Mouse (Mus musculus) embryonic facial prominence, embryonic 11.5 days (tissue): ENCODE measurements around the gene Tcf3. TPM values are rescaled to one million over a fixed set of nuclear protein-coding genes. Genes with fewer than 3 reads are reported as not detected.

Experiments used
- ATAC-seq: fragments of 200-750 bp; cut with Nextera tagmentation; replicated peaks from 2 replicates; pipeline ENCODE4 v1.8.0; 2017; ENCODE audit warnings: low read depth; ENCODE audit not compliant: insufficient number of reproducible peaks, low FRiP score, low TSS enrichment
- DNase-seq: peaks from one replicate; pipeline ENCODE4 v3.0.0-alpha.2; 2015; ENCODE audit warnings: low spot score
- H3K27ac ChIP-seq: fragments of 300-500 bp; sonication (generic); replicated peaks from 2 replicates; pipeline ENCODE4 v1.5.1; 2014; ENCODE audit warnings: mild to moderate bottlenecking, low read depth, low read length, control low read depth
- H3K27me3 ChIP-seq: fragments of 300-500 bp; sonication (generic); 2 replicates; pipeline ENCODE4 v1.6.1; 2014; ENCODE audit warnings: mild to moderate bottlenecking, low read length, moderate library complexity, mixed read lengths; ENCODE audit not compliant: control insufficient read depth, insufficient read depth
- H3K36me3 ChIP-seq: fragments of 300-500 bp; sonication (generic); replicated peaks from 2 replicates; pipeline ENCODE4 v1.6.1; 2014; ENCODE audit warnings: low read depth, mild to moderate bottlenecking, low read length, moderate library complexity, mixed read lengths; ENCODE audit not compliant: control insufficient read depth, insufficient read depth
- H3K4me1 ChIP-seq: fragments of 300-500 bp; sonication (generic); 2 replicates; pipeline ENCODE4 v1.6.1; 2014; ENCODE audit warnings: low read length, mixed read lengths; ENCODE audit not compliant: control insufficient read depth, insufficient read depth
- H3K4me2 ChIP-seq: fragments of 300-500 bp; sonication (generic); 2 replicates; pipeline ENCODE4 v1.6.1; 2014; ENCODE audit warnings: low read depth, mild to moderate bottlenecking, control low read depth, low read length, moderate library complexity
- H3K4me3 ChIP-seq: fragments of 300-500 bp; sonication (generic); 2 replicates; pipeline ENCODE4 v1.5.1; 2014; ENCODE audit warnings: low read depth, low read length, control low read depth
- H3K9ac ChIP-seq: fragments of 300-500 bp; sonication (generic); replicated peaks from 2 replicates; pipeline ENCODE4 v1.6.1; 2014; ENCODE audit warnings: mild to moderate bottlenecking, control low read depth, low read length
- H3K9me3 ChIP-seq: fragments of 300-500 bp; sonication (generic); replicated peaks from 2 replicates; pipeline ENCODE4 v1.6.1; 2016; ENCODE audit warnings: mild to moderate bottlenecking, low read length, inconsistent platforms, mixed read lengths; ENCODE audit not compliant: control insufficient read depth
- WGBS: fragments of 180-500 bp; shearing (Covaris S2); extraction: QIAGEN DNeasy Blood & Tissue Kit; methylation state at CpG from one replicate; pipeline ENCODE4 v1.1.7; 2014; 5-methylcytosine and 5-hydroxymethylcytosine counted together
- polyA plus RNA-seq: library from polyadenylated mRNA; unstranded; fragments of >200 nt; fragmentation: Nextera tagmentation; extraction: Ambion mirVana; gene quantifications from 2 replicates; pipeline ENCODE4 v1.2.1, GENCODE M21; 2014

Tcf3 gene
- polyA plus RNA-seq, 1 experiment from 2014 or later, result 174 TPM

DNA sequence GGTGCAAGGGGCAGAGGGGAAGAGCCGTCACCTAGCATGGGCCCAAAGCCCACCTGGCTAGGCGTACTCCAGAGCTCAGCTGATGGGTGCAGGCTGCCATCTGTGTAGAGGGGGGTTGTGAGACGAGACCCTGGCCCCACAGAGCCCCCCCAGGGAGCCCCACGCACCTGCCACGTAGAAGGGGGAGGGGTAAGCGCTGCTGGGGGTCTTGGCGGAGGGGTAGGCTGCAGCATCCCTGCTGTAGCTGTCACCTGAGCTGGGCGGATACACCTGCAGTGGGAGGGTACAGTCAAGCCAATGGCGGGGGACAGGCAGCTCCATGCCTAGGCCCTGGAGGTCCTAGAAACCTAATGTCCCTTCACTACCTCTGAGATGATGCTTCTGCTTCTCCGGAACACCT lies 16.1 kb downstream of the Tcf3 start:
- DNase-seq (no peak), ATAC-seq (no peak)
- Histone ChIP-seq H3K9me3 (no peaks in the 10 kb centered on the region), H3K4me1 (no peaks in the 10 kb centered on the region), H3K9ac (no peak overlapping the region), H3K4me2 (no peak overlapping the region), H3K36me3 (peaks cover 71% of the 10 kb centered on the region), H3K27ac (no peak overlapping the region), H3K4me3 (no peak overlapping the region), H3K27me3 (no peaks in the 10 kb centered on the region)
- 90% methylated on average over 10 of the region's 10 CpGs for WGBS

DNA sequence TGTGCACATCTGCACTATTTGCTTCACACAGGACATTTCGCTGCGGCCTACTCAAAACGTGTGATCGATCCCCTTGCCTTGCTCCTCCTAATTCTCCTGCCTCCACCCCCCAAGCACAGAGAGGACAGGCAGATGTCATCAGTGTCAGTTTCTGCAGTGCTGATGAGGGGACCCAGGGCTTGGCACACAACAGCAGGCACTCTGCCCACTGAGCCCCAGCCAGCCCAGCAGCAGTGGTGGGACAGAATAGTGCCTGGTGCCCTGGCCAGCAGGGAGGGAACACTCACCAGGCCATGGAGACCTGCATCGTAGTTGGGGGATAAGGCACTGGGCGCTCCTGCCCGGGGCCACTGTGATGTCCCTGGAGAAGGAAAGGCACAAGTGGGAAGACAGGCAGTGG lies 17.9 kb downstream of the Tcf3 start:
- no peak for DNase-seq
- no peak for ATAC-seq
- Histone ChIP-seq H3K9me3 (no peaks in the 10 kb centered on the region), H3K36me3 (peaks cover 74% of the 10 kb centered on the region), H3K4me1 (no peaks in the 10 kb centered on the region), H3K4me2 (no peak overlapping the region), H3K27ac (no peak overlapping the region), H3K4me3 (no peak overlapping the region), H3K9ac (no peak overlapping the region), H3K27me3 (no peaks in the 10 kb centered on the region)
- 86% methylated on average over 7 of the region's 7 CpGs for WGBS

DNA sequence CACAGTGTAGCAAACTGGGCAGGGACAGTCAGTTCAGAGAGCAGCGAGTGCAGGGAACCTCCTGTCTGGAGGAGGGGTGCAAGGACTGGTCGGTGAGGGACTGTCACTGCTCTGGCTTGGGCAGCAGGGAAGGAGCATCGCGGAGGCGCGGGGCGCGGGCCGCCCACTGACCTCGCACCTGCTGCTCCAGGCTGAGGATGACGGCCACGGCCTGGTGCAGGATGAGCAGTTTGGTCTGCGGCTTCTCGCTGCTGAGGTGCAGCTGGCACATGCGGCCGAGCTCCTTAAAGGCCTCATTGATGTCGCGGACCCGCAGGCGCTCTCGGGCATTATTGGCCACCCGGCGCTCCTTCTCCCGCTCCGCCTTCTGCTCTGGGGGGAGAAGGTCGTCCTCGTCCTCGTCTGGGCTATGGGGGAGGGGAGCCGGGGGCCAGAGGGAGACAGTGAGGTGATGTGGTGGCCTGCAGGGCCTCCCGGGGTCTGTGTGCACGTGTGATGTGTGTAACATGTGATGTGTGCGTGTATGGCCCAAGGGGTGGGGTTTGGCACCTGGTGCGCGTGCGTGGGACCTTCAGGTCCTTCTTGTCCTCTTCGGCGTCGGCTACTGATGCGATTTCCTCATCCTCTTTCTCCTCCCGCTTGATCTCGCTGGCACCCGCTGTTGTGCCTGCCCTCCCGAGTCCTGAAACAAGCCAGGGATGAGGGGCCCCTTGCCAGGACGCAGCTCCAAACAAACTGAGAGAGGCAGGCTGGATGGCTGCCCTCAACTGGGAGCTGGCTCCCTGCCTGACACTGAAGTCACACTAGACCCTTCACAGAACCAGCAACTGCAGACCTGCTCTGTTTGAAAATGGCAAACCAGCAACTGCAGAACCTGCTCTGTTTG lies 20.5 kb downstream of the Tcf3 start:
- no peaks in the 10 kb centered on the region for H3K4me1 ChIP-seq
- no peak for ATAC-seq
- 90% methylated on average over 44 of the region's 44 CpGs for WGBS
- DNase-seq, result no peak
- peaks cover 61% of the 10 kb centered on the region for H3K36me3 ChIP-seq
- no peaks in the 10 kb centered on the region for H3K27me3 ChIP-seq
- no peak overlapping the region for H3K9ac ChIP-seq
- H3K9me3 ChIP-seq, result no peaks in the 10 kb centered on the region
- H3K4me3 ChIP-seq, result no peak overlapping the region
- H3K4me2 ChIP-seq, result no peak overlapping the region
- H3K27ac ChIP-seq, result no peak overlapping the region

DNA sequence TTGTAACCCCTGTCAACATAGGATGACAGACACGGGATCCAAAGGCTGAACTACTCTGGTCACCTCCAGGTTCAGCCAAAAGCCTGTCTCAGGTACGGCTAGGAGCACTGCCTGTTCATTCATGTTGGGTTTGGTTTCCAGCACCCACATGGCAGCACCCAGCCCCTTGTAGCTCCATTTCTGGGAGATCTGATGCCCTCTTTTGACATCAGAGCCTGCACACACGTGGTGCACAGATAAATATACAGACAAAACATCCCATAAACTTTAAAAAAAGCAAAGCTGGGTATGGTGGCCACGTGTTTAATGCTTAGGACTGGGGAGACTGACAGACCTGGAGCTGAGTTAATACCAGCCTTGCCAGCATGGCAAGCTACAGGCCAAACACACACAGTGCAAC lies 25.5 kb downstream of the Tcf3 start:
- WGBS, result 56% methylated on average over 4 of the region's 4 CpGs
- Histone ChIP-seq H3K4me2 (no peak overlapping the region), H3K9ac (no peak overlapping the region), H3K36me3 (peaks cover 28% of the 10 kb centered on the region), H3K27ac (no peak overlapping the region), H3K27me3 (no peaks in the 10 kb centered on the region), H3K4me1 (no peaks in the 10 kb centered on the region; the same call in none of the 2 replicates), H3K4me3 (no peak overlapping the region), H3K9me3 (no peaks in the 10 kb centered on the region)
- DNase-seq, result no peak
- no peak for ATAC-seq

DNA sequence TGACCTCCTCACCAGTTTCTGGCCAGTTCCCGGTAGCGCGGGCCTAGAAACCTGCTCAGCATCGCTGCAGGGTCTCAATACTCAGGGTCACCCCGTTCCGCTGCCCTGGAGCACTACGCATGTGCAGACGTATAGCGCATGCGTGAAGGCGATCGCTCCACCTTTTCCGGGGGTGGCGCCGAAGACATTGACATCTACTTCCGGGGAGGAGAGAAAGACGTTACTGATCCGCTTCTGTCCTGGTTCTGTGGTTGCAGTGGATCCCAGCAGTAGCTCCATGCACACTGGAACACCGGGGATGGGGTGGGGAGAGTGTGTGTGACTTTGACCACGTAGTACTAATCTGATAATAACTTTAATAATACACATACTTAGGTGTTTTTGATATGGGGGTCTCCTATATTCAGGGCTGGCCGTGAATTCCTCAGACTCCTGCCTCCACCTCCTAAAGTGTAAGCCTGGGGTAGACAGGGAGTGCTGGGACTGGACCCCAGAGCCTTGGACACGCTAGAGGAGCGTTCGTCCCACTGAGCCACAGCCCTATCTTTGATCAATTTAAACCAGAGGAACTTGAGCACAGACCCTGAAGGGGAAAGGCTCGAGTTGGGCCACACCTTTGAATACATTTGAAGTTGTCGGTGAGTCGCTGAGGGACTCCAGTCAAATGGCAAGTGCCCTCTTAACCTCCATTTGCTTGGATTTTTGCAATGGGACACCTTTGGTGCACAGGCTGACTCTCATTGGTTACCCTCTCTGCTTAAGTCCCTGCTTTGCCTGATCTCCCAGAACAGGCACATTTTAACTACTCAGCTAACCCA lies 26.6 kb downstream of the Tcf3 start, which contains the start of gene Uqcr11:
Gene Uqcr11 (minus strand): TSS at position 147 of the 818 bp plus-strand sequence.
- peaks cover 20% of the 10 kb centered on the region for H3K36me3 ChIP-seq
- DNase-seq, result peak; percentile 95
- no peaks in the 10 kb centered on the region for H3K9me3 ChIP-seq
- H3K27ac ChIP-seq, result peak within 1 kb of the TSS; percentile 48; the same call in 1 of the 2 replicates
- H3K4me2 ChIP-seq, result peak within 1 kb of the TSS; percentile 83
- H3K9ac ChIP-seq, result peak within 1 kb of the TSS; percentile 83
- no peaks in the 10 kb centered on the region; the same call in none of the 2 replicates for H3K4me1 ChIP-seq
- 1% methylated on average over 27 of the region's 27 CpGs for WGBS
- peak within 1 kb of the TSS; percentile 86 for H3K4me3 ChIP-seq
- ATAC-seq, result peak; percentile 61
- H3K27me3 ChIP-seq, result no peaks in the 10 kb centered on the region

DNA sequence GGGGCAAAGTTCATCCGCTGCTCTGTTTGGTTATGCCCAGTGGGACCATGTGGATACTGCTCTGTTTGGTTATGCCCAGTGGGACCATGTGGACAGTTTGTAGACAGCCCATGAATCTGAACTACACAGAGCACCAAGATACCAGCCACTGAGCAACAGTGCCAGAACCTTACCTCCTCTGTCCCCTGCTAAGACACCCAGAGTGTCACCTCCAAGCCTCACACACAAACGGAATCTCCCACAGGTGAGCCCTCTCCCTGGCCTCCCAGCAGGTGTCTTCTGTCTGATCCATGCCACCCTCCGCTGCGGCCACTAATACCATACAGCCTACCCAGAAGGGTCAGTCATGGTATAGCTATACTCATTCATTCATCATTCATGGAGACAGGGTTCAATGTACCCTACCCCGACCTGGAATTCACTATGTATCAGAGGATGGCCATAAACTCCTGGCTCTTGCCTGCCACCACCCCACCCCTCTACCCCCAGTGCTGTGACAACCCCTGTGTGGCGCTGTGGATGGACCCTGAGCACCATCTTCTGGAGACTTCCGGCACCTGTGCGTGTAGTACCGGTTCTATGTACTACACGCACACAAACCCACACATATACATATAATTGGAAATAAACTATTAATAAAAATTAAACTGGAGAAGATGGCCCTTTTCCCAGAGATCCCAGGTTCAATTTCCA lies 27.8 kb downstream of the Tcf3 start:
- Histone ChIP-seq H3K27me3 (no peaks in the 10 kb centered on the region), H3K36me3 (peaks cover 16% of the 10 kb centered on the region), H3K4me1 (no peaks in the 10 kb centered on the region; the same call in none of the 2 replicates), H3K9me3 (no peaks in the 10 kb centered on the region), H3K27ac (no peak overlapping the region), H3K4me2 (peak overlapping the region; percentile 83), H3K4me3 (peak overlapping the region; percentile 86), H3K9ac (peak overlapping the region; percentile 83)
- ATAC-seq (no peak), DNase-seq (no peak)
- WGBS, result 52% methylated on average over 10 of the region's 10 CpGs

DNA sequence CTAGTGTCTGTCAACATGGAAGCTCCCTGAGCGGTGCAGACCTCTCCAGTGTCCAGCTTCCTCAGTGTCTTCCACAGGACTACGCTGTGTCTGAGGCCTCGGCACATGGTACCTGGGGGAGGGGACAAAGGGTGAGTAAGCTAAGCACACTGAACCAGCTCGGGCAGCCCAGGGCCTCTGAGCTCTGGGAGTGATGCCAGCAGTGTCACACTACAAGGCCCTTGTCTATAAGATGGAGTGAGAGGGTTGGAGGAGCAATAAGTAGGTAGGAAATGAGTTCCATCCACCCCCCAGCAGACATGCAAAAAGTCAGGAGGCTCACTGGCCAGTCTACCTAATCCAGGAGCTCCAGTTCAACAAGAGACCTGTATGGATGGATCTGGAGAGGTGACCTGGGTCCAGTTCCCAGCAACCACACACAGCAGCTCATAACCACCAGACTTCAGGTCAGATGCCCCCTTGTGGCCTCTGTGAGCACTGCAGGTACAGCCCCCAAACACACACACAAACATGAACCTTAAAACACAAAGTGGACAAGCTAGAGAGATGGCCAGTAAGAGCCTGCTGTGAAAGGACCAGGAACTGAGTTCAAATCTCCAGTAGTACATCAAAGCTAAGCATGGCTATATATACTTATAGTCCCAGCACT lies 30.3 kb downstream of the Tcf3 start:
- peak; percentile 21 for DNase-seq

More for the DNA sequence above, 30.3 kb downstream of the Tcf3 start:
- Histone ChIP-seq H3K9ac (no peak overlapping the region), H3K36me3 (peaks cover 8% of the 10 kb centered on the region), H3K9me3 (no peaks in the 10 kb centered on the region), H3K4me2 (no peak overlapping the region), H3K27me3 (no peaks in the 10 kb centered on the region), H3K4me3 (no peak overlapping the region), H3K27ac (no peak overlapping the region), H3K4me1 (no peaks in the 10 kb centered on the region; the same call in none of the 2 replicates)
- no peak for ATAC-seq
- WGBS, result 96% methylated on average over 4 of the region's 4 CpGs
